Mouse (Mus musculus) liver, postnatal 0 days (tissue): Measurements from ENCODE around the gene Rpap3.

Experiments used
- CTCF ChIP-seq: sonication (generic); IDR thresholded peaks from 2 replicates; pipeline ENCODE4 v1.5.1; 2016; ENCODE audit warnings: antibody characterized with exemption, low read depth
- EP300 ChIP-seq: IDR thresholded peaks from 2 replicates; pipeline ENCODE4 v1.6.1; 2016; ENCODE audit warnings: antibody characterized with exemption, low read depth, mild to moderate bottlenecking

DNA sequence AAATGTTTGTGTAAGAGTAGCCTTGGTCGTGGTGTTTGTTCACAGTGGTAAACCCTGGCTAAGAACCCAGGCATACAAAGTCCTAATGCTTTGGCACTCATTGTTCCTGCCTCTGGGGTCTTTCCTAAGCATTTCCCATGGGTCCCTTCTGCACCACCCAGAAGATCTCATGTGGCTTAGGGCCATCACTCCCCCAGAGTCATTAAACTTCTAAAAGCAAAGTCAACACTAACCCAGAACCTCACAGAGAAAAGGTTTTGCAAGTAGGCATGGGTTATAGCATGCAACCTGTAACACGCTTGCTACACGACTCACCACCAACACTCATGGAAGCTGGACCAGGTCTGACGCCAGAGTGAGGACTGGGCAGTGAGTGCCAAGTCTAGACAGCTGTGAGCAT, 31.2 kb downstream of the Rpap3 start:
- TF ChIP-seq CTCF (no peak), EP300 (no peak)
